Mouse (Mus musculus): ENCODE results near the gene Npm1.

The Npm1 gene

GRCm38 (mm10) chr11:33146143-33146497 lies 16.9 kb downstream of the Npm1 start:
- peak; percentile 85 for DNase-seq (ENCODE audit: inconsistent ontology term)

- DNase-seq (ENCODE audit: inconsistent ontology term): no peak
These were observed 17.5 kb downstream of the Npm1 start for GRCm38 (mm10) chr11:33145201-33146142.

- DNase-seq (ENCODE audit: inconsistent ontology term): peak; percentile 64
These were observed 19.1 kb downstream of the Npm1 start for GRCm38 (mm10) chr11:33143906-33144305.

- peak; percentile 30 for DNase-seq (ENCODE audit: inconsistent ontology term)
These were observed 20.2 kb downstream of the Npm1 start for GRCm38 (mm10) chr11:33142801-33143200.

GRCm38 (mm10) chr11:33140111-33140460 lies 22.9 kb downstream of the Npm1 start:
- DNase-seq (ENCODE audit: inconsistent ontology term): no peak

GRCm38 (mm10) chr11:33139458-33140110 lies 23.4 kb downstream of the Npm1 start:
- no peak for DNase-seq (ENCODE audit: inconsistent ontology term)

GRCm38 (mm10) chr11:33138686-33139085 lies 24.3 kb downstream of the Npm1 start:
- DNase-seq (ENCODE audit: inconsistent ontology term): no peak

GRCm38 (mm10) chr11:33134391-33134986 lies 28.5 kb downstream of the Npm1 start:
- DNase-seq (ENCODE audit: inconsistent ontology term): no peak

GRCm38 (mm10) chr11:33132619-33133338 lies 30.2 kb downstream of the Npm1 start:
- DNase-seq (ENCODE audit: inconsistent ontology term): no peak

- DNase-seq (ENCODE audit: inconsistent ontology term): no peak
These were observed 35.9 kb downstream of the Npm1 start for GRCm38 (mm10) chr11:33127058-33127457.

GRCm38 (mm10) chr11:33122575-33123268 lies 40.3 kb downstream of the Npm1 start:
- DNase-seq (ENCODE audit: inconsistent ontology term): peak; percentile 80

- DNase-seq (ENCODE audit: inconsistent ontology term): no peak
These were observed 43.5 kb downstream of the Npm1 start for GRCm38 (mm10) chr11:33119556-33119955.

GRCm38 (mm10) chr11:33119116-33119515 lies 43.9 kb downstream of the Npm1 start:
- DNase-seq (ENCODE audit: inconsistent ontology term): no peak

- DNase-seq (ENCODE audit: inconsistent ontology term): no peak
These were observed 44.5 kb downstream of the Npm1 start for GRCm38 (mm10) chr11:33118480-33118879.

GRCm38 (mm10) chr11:33115796-33116195 lies 47.2 kb downstream of the Npm1 start:
- no peak for DNase-seq (ENCODE audit: inconsistent ontology term)

GRCm38 (mm10) chr11:33112407-33112806 lies 50.6 kb downstream of the Npm1 start:
- DNase-seq (ENCODE audit: inconsistent ontology term): no peak

- DNase-seq (ENCODE audit: inconsistent ontology term): no peak
These were observed 52.9 kb downstream of the Npm1 start for GRCm38 (mm10) chr11:33110111-33110510.

- DNase-seq (ENCODE audit: inconsistent ontology term): no peak
These were observed 55.5 kb downstream of the Npm1 start for GRCm38 (mm10) chr11:33107540-33107939.

- peak; percentile 92 for DNase-seq (ENCODE audit: inconsistent ontology term)
These were observed 58.1 kb downstream of the Npm1 start for GRCm38 (mm10) chr11:33104911-33105316.

GRCm38 (mm10) chr11:33103291-33103943 lies 59.6 kb downstream of the Npm1 start:
- no peak for DNase-seq (ENCODE audit: inconsistent ontology term)
